In genomic region chr15:3316617-3317016, GRCm38 (mm10) we compare ENCODE assay signal across 30 mouse cellular contexts. TPM values are rescaled to one million over a fixed set of nuclear protein-coding genes. Genes with fewer than 3 reads are reported as not detected.
"Had no signal": no experiment of that assay in that cellular context is flagged by ENCODE, and none has a peak within 500 bp of the region (broad histone marks: within the 10 kb centered on the region; RNA-seq: fewer than 3 reads in every experiment).

No protein-coding gene starts in this region.

- DNase-seq: left cerebral cortex, postnatal 4 days; liver; liver, embryonic 13.5 days; liver, postnatal 0 days; lung, adult 2 months; lung, postnatal 10 days; lung, postnatal 36 days; lung, postnatal 4 days; midbrain, embryonic 14.5 days had no signal

- H3K4me1 ChIP-seq: limb, embryonic 10.5 days; limb, embryonic 12.5 days; limb, embryonic 13.5 days; limb, embryonic 15.5 days; liver, embryonic 12.5 days; liver, embryonic 13.5 days; liver, embryonic 15.5 days; lung, embryonic 15.5 days; megakaryocyte, embryonic 14.5 days; midbrain, embryonic 10.5 days; midbrain, embryonic 12.5 days; midbrain, embryonic 13.5 days; midbrain, embryonic 15.5 days; neural tube, embryonic 12.5 days had no signal

- H3K9ac ChIP-seq: limb, embryonic 12.5 days; limb, embryonic 13.5 days; limb, embryonic 15.5 days; liver, embryonic 12.5 days; liver, embryonic 13.5 days; liver, embryonic 14.5 days; liver, embryonic 15.5 days; liver, postnatal 0 days; lung, embryonic 15.5 days; midbrain, embryonic 12.5 days; midbrain, embryonic 13.5 days; midbrain, embryonic 15.5 days; neural tube, embryonic 12.5 days had no signal

- H3K27me3 ChIP-seq: limb, embryonic 12.5 days; limb, embryonic 13.5 days; limb, embryonic 15.5 days; liver, embryonic 12.5 days; liver, embryonic 13.5 days; liver, embryonic 15.5 days; lung, embryonic 15.5 days; megakaryocyte, embryonic 14.5 days; midbrain, embryonic 12.5 days; midbrain, embryonic 13.5 days; midbrain, embryonic 15.5 days; neural tube, embryonic 12.5 days had no signal

- H3K4me2 ChIP-seq: limb, embryonic 12.5 days; limb, embryonic 13.5 days; limb, embryonic 15.5 days; liver, embryonic 11.5 days; liver, embryonic 12.5 days; liver, embryonic 13.5 days; liver, embryonic 15.5 days; lung, embryonic 15.5 days; midbrain, embryonic 11.5 days; midbrain, embryonic 12.5 days; midbrain, embryonic 13.5 days; midbrain, embryonic 15.5 days; neural tube, embryonic 12.5 days had no signal

- H3K27ac ChIP-seq: left cerebral cortex, adult 2 months; limb, embryonic 10.5 days; limb, embryonic 12.5 days; limb, embryonic 13.5 days; limb, embryonic 15.5 days; liver, embryonic 12.5 days; liver, embryonic 13.5 days; liver, embryonic 14.5 days; liver, embryonic 15.5 days; lung, embryonic 15.5 days; macrophage; midbrain, embryonic 10.5 days; midbrain, embryonic 12.5 days; midbrain, embryonic 13.5 days; midbrain, embryonic 15.5 days; neural tube, embryonic 12.5 days had no signal

- H3K36me3 ChIP-seq: liver, embryonic 15.5 days; midbrain, embryonic 10.5 days; midbrain, embryonic 12.5 days; midbrain, embryonic 13.5 days; midbrain, embryonic 15.5 days had no signal

- H3K4me3 ChIP-seq: left cerebral cortex, adult 2 months; limb, embryonic 10.5 days; limb, embryonic 12.5 days; limb, embryonic 13.5 days; limb, embryonic 15.5 days; liver, embryonic 12.5 days; liver, embryonic 13.5 days; liver, embryonic 15.5 days; lung, embryonic 15.5 days; megakaryocyte, embryonic 14.5 days; midbrain, embryonic 10.5 days; midbrain, embryonic 12.5 days; midbrain, embryonic 13.5 days; midbrain, embryonic 15.5 days; myocyte; neural tube, embryonic 12.5 days had no signal

- H3K9me3 ChIP-seq: limb, embryonic 10.5 days; limb, embryonic 12.5 days; limb, embryonic 13.5 days; limb, embryonic 15.5 days; liver, embryonic 12.5 days; liver, embryonic 13.5 days; liver, embryonic 15.5 days; lung, embryonic 15.5 days; midbrain, embryonic 10.5 days; midbrain, embryonic 12.5 days; midbrain, embryonic 13.5 days; midbrain, embryonic 15.5 days; neural tube, embryonic 12.5 days had no signal

- ATAC-seq: liver, embryonic 12.5 days; liver, postnatal 0 days; midbrain, embryonic 13.5 days; midbrain, embryonic 15.5 days; midbrain, embryonic 16.5 days had no signal

RNA-seq across cellular contexts. Expression of gene Ccdc152, which starts 13.3 kb away (rescaled TPM):
- polyA plus RNA-seq: limb, embryonic 10.5 days; midbrain, embryonic 10.5 days; midbrain, embryonic 16.5 days; myocyte; neural tube, embryonic 11.5 days had no signal
